Mouse (Mus musculus) brain, adult 2 months (tissue): ENCODE data around the gene R3hdm1.

Experiments
- DNase-seq: peaks from one replicate; pipeline ENCODE4 v3.0.0; 2011; ENCODE audit warnings: low read depth, low spot score

R3hdm1 gene

GRCm38 (mm10) chr1:128102641-128103461, at the start of gene R3hdm1, which contains the start of gene Zranb3:
Gene R3hdm1, plus strand, starts transcription at chr1:128103301.
Gene Zranb3, minus strand, starts transcription at chr1:128103047.
- DNase-seq, result peak; percentile 100

GRCm38 (mm10) chr1:128057269-128057668, 45.8 kb upstream of the R3hdm1 start:
- no peak for DNase-seq

- DNase-seq, result no peak
Measured at GRCm38 (mm10) chr1:128058625-128059024, 44.5 kb upstream of the R3hdm1 start.

GRCm38 (mm10) chr1:128060655-128061344, 42.3 kb upstream of the R3hdm1 start:
- no peak for DNase-seq

GRCm38 (mm10) chr1:128061401-128061800, 41.7 kb upstream of the R3hdm1 start:
- no peak for DNase-seq

DNA sequence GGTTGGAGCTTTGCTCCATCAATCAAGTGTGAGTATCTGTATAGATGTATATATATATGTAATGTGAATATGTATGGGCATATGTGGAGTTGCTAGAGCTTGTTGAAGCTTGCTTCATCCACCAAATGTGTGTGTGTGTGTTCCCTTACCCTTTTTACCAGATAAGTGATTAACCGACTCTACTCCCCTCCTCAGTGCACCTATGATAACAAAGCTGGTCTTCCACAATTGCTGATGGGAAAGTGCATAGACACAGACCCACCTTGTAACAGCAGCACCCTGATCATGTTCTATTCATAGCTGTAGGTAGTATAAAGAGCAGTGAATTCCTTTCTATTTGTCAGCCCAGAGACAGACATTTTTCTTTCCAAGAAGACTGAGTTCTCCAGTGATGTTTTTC, 40.9 kb upstream of the R3hdm1 start:
- DNase-seq, result no peak

DNA sequence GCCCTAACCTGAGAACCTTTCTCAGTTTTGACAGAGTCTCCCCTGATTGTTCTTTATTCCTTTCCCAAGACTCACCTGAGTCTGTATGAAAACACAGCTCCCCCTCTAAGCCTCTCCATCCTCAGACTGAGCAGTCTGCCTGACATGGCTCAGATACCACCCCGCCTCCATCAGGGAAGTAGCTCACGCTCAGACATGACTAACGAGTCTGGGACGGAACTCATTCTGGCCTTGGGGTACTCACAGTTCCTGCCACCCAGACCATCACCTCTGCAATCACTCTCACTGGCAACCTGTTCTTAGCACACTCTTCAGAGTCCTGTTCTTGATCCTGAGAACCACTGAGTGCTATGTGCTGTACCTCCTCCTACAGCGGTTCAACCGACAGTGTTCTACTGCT, 38.4 kb upstream of the R3hdm1 start:
- no peak for DNase-seq

- no peak for DNase-seq
Measured at GRCm38 (mm10) chr1:128068945-128069397, 34.1 kb upstream of the R3hdm1 start.

- no peak for DNase-seq
Measured at GRCm38 (mm10) chr1:128070003-128070402, 33.1 kb upstream of the R3hdm1 start.

GRCm38 (mm10) chr1:128073051-128073450, 30.1 kb upstream of the R3hdm1 start:
- peak; percentile 90 for DNase-seq

GRCm38 (mm10) chr1:128076791-128077479, 26.2 kb upstream of the R3hdm1 start:
- peak; percentile 64 for DNase-seq

DNA sequence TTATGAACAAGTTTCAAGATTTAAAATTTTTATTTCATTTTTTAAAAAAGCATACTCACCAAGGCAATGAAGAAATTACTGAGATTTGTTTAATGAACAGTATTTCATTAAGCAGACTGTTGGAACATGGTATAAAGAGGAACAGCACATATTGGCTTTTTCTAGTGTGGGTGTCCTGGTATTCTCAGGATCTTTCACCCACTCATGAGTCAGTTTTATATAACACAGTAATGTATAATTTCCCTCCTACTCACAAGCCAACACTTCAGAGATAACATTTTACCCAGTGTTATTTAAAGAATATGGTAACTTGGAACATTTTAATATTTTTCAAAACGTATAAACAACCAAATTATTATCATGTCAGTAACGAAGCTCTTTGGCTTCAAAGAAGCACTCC, 25.3 kb upstream of the R3hdm1 start:
- peak; percentile 81 for DNase-seq

DNA sequence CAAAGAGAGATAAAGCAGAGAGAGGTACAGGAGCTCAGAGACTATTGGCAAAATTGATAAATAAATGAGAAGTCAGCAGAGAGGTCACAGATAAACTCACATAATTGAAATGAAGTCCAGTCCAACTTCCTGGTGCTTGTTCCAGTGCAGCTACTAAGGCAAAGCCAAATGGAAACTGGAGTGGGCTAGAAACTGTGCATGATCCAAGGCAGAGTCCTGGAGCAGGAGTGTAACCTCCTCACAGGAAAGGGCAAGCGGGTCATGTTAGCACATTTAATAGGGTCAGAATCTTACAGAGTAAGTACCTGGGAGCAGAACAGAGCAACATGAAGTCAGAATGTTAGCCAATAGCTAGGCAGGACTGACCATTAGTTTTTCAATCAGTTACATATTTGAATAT, 24.5 kb upstream of the R3hdm1 start:
- no peak for DNase-seq

DNA sequence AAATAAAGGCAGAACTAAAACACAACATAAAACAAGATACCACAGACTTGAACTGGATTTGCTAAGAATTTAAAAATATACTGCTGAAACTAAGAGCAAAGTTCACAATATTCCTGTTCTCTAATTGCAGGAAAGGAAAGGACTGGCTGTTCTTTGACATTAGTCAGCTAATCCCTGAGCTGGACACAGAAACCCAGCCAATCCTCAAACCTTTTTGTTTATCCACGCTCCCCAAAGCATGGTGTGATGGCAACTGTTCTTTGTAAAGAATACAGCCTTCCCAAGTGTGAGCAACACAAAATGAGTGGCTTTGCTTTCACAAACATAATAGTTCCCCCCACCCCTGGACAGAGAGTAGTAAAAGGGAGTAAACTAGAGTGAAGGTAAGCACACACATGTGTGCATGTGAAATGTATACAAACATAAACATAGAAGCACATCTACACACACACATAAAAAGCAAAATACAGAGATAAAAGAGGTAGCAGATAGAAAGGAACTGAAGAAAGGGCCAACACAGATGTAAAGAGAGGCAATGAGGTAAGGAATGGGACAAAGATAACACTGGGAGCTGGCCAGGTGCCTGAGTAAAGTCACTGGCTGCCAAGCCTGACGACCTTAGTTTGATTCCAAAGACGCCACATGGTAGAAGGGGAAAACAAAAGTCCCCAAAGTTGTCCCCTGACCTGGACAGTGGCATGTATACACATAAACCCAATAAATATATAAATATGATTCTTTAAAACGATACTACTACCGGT, 22.0 kb upstream of the R3hdm1 start:
- no peak for DNase-seq

DNA sequence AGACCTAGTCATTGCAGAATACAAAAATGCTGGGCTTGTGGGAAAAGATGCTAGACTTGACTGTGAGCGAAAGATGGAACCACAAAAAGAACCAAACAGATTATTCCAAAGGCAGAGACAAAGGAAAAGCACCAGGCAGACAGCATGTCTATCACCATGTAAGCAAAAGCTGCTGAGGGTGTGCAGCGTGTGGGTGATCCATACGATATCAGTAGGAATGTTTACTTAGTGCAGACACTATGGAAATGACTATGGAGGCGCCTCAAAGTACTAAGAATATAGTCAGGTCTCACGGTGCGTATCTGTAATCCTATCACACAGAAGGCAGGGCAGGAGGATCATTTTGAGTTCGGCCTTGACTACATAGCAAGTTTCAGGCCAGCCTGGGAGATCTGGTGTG, 21.2 kb upstream of the R3hdm1 start:
- peak; percentile 71 for DNase-seq

DNA sequence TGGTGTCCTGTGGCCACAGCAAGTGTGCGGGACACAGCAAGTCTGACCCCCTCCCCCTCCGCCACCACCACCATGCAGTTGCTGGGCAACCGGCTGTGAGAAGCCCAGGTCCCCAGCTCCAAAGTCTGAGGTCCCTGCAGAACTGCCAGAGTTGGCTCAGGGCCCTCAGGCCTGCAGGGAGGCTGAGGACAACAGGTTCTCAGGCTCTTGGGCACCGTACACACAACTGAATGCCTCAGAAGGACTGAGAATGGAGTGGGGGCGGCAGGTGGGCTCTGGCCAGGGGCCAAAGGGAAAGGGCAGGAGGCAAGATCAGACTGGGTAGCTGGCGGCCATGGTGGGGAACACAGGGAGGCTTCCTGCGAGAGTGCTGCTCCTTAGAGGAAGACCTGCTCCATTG, 20.3 kb upstream of the R3hdm1 start:
- no peak for DNase-seq

- no peak for DNase-seq
Measured at GRCm38 (mm10) chr1:128094686-128095085, 8.4 kb upstream of the R3hdm1 start.

- no peak for DNase-seq
Measured at GRCm38 (mm10) chr1:128098309-128098708, 4.8 kb upstream of the R3hdm1 start.

GRCm38 (mm10) chr1:128102251-128102640, 855 bp upstream of the R3hdm1 start:
- no peak for DNase-seq

DNA sequence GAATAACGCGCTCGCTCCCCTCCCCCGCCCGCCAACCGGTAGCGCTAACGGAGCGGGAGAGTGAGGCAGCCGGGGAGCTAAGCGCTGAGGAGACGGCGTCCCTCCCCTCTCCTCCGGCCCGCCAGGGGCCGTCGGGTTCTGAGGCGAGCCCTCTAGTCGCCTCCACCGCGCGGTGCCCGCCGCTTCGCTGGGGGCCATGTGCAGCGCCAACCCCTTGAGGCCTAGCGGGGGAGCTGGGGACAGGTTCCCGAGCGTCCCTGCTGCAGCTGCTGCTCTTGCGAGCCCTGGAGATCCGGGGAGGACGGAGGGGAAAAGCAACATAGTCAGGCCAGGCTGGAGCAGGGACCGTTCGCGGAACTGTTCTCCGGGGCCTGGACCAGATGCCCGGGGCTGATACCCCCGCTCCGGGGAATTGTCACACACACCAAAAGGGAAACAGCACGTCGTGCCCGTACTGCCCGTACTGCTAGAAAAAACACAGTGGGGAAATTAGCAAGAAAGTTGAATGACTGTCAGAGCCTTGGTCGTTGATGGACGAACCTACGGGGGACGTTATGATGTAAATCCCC, 503 bp downstream of the R3hdm1 start:
- no peak for DNase-seq
